Mouse (Mus musculus): Measurements from ENCODE around the gene Nepro. TPM values are rescaled to one million over a fixed set of nuclear protein-coding genes. Genes with fewer than 3 reads are reported as not detected.

Nepro gene
- total RNA-seq (2023) = 16.6 TPM

GRCm38 (mm10) chr16:44724083-44724787 is at the start of gene Nepro:
TSS of gene Nepro (plus strand) at chr16:44724301.

DNA sequence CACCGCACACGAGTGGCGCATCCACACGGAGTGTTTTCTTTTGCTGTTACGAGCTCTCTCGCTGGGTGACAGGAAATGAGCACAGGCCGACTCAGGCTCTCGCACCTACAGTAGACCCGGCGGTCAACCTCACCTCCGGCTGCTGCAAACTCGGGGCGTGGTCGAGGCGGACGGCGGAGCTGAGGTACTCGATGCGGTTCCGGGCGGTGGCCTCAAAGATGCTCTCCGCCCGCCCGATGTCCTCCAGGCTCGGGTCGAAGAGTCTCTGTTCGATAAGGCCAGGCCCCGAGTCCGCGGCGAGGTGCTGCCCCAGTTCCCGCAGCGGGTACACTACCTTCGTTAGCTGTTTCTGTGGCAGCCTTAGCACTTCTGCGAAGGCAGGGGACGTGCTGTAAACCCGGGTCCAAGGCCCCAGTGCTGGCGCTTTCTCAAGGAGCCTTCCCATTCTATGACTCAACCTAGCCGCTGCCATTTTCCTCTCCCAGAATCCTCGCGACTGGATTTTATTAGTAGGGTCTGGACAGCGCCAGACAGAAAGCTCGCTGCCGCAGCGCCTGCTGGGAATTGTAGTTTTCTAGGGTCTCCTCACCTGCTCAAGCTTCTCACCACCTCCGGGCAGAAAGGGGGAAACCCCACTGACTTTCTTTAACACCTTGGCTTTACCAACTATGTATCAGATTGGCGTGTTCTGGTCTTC is 21.9 kb downstream of the Nepro start, which contains the start of gene Gtpbp8:
Gene Gtpbp8 (minus strand): TSS at position 498 of the 697 bp plus-strand sequence.

DNA sequence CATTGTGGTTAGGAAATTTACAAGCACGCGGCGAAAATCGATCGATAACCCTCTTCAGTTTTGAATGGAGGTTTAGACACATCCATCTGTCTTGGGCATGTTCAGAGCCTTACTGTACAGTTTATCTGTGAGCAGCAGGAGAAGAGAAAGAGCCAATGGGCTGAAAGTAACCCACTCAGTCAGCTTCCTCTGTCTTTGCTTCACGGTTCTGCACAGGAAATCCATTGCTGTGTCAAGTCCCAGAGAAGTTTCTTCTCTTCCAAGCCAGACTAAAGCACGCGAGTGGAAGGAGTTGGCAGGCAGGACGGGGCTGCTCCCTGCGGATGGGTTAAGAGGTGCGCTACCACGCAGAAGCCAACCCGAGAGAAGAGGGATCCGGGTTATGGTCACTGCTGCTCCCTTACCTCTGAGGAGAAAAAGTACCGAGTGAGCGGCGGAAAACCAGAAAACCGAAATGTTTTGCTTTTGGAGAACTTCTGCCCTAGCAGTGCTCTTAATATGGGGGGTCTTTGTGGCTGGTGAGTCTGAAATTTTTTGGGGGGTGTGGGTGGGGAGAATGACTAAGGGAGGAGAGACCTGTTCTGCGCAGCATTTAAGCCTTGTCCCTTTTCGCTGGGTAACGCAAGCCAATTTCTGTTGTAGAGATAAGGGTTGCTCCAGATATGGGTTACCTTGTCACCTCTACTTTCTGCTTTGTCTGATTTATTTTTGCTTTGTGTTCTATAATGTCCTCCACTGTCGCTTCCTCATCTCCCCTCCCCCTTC is 41.6 kb downstream of the Nepro start, which contains the start of gene Cd200r1:
Gene Cd200r1 (plus strand): TSS at position 182 of the 765 bp plus-strand sequence.

Other genes with a start within 250 kb of the Nepro start
- gene Boc, start 165.4 kb upstream of the Nepro start, total RNA-seq (2023) = not detected
- gene Gtpbp8, start 22.1 kb downstream of the Nepro start, total RNA-seq (2023) = 10.5 TPM
- 5.1 TPM for gene Cd200r1, start 41.4 kb downstream of the Nepro start, total RNA-seq (2023)
- 0.94 TPM for gene Cd200r4, start 87.4 kb downstream of the Nepro start, total RNA-seq (2023)
- not detected for gene Cd200r2, start 142.8 kb downstream of the Nepro start, total RNA-seq (2023)
- 2.2 TPM for gene Cd200r3, start 219.4 kb downstream of the Nepro start, total RNA-seq (2023)

All from CD4-positive naive resting alpha-beta T cell, adult 76 days (primary cell).